Mouse (Mus musculus) gastrocnemius, postnatal 14 days (tissue): Measurements from ENCODE around the gene Bahd1. TPM values are rescaled to one million over a fixed set of nuclear protein-coding genes. Genes with fewer than 3 reads are reported as not detected.

Experiments used
- DNase-seq: peaks from one replicate; pipeline ENCODE4 v3.0.0; 2021; ENCODE audit warnings: mixed read lengths
- intact Hi-C: fragments of 180-260 bp; cut with DNase I; formaldehyde crosslinking; loops from one replicate; pipeline ENCODE4 v1.15.1; 2025; ENCODE audit warnings: low total_unique reads
- total RNA-seq, 2 experiments: library from RNA; stranded (reverse); gene quantifications; 2 replicates each; pipeline ENCODE4 v1.2.3; 2021

The Bahd1 gene
- total RNA-seq, 2 experiments from 2014 or later = 4.9 to 5.0 TPM

DNA sequence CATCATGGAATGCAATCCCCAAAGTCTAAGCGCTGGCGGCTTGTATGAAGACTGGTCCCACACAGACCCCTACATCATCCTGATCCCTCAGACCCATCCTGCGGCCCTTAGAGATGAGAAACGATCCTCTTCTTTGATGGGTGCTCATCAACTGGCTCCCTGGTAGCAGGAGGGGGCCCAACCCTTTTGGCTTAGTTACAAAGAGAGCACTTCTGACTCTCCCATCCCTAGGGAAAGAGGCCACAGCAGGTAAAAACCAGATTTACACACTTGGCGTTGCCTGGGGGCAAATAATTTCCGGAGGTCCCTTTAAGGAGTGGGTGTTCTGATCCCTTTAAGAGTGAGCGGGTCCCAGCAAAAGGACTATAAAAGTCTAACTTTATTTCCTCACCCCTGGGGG lies 2.8 kb upstream of the Bahd1 start:
- intact Hi-C loops = no loop called here
- DNase-seq = no peak

DNA sequence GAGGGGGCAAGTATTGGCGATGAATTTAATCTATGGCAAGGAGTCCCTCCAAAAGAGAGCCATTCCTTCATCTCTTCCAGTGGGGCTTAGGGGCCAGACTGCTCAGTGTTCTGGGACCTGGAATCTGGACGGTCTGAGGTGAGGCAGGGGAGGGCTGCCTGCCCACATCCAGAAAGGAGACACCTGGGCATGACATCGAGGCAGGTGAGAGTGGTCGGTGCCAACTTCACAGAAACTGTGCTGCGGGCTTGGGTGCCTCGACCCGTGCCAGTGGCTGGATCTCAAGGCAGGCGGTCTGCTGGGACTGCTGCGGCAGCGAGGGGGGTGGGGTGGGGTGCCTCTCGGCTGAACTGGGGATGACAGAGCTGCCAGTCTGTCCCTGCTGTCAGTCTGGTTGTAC lies 2.4 kb upstream of the Bahd1 start:
- intact Hi-C loops = no loop called here
- DNase-seq = no peak

DNA sequence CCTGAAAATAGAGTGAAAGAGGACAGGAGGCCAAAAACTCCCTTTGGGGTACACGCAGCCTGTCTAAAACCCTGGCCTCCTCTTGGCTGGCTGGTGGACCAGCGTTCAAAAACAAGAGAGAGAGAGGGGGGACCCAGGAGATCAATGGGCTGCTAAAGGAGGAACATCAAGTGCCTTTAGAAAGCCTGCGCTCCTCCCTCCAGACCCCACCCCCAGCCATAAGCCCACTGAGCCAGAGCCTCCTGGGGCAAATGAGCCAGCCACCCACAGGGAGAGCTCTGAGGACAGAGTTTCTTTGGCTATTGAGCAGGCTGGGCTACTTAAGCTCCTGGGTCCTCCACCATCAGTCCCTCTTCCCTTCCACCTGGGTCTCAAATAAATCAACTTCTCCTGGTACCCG lies 1.4 kb upstream of the Bahd1 start:
- intact Hi-C loops = no loop called here
- no peak for DNase-seq

DNA sequence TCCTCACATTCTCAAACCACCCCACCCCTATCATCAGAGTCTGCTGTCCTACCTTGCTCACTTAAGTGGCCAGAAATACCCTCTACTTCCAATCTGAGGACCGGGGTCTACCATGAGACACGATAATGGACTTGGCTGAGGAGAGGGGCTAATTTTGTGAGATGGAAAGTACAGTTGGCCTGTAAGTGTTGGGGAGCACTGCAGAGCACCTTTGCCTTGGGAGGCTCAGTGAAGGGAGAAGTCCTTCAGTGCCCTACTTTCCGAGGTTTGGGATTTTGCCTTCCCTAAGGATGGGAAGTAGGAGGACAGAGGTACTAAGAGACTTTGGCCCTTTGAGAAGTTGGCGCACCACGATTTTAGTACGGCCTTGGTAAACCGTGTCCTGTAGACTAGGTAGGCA lies 871 bp upstream of the Bahd1 start:
- intact Hi-C loops = no loop called here
- no peak for DNase-seq

DNA sequence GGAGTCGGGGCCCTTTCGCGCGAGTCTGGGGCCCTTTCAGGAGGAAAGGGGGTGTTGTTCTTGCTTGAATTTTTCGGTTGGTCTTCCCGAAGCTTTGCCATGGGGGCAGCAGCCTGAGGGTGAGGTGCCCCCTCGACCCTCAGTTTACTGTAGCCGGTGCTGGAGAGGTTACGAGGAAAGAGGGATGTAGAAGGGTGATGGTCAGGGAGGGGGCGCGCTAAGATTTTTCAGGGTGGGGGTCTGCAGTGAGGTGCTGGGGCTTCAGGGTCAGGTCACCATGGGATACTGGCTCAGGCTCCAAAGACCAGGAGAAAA lies 606 bp downstream of the Bahd1 start:
- intact Hi-C loops = loop anchor here (5.0 kb wide), 1 partner anchor 72 kb away; no protein-coding TSS in a partner anchor
- no peak for DNase-seq

GRCm38 (mm10) chr2:118901175-118902031 lies 1.2 kb downstream of the Bahd1 start:
- peak; percentile 98 for DNase-seq
- intact Hi-C loops = loop anchor here (5.0 kb wide), 1 partner anchor 71 kb away; no protein-coding TSS in a partner anchor

- DNase-seq = peak; percentile 63
- intact Hi-C loops = loop anchor here (5.0 kb wide), 1 partner anchor 70 kb away; no protein-coding TSS in a partner anchor
Observed at GRCm38 (mm10) chr2:118902051-118903025, 2.2 kb downstream of the Bahd1 start.

- intact Hi-C loops = loop anchor here (5.0 kb wide), 1 partner anchor 69 kb away; no protein-coding TSS in a partner anchor
Observed at GRCm38 (mm10) chr2:118903333-118903741, 3.2 kb downstream of the Bahd1 start.

DNA sequence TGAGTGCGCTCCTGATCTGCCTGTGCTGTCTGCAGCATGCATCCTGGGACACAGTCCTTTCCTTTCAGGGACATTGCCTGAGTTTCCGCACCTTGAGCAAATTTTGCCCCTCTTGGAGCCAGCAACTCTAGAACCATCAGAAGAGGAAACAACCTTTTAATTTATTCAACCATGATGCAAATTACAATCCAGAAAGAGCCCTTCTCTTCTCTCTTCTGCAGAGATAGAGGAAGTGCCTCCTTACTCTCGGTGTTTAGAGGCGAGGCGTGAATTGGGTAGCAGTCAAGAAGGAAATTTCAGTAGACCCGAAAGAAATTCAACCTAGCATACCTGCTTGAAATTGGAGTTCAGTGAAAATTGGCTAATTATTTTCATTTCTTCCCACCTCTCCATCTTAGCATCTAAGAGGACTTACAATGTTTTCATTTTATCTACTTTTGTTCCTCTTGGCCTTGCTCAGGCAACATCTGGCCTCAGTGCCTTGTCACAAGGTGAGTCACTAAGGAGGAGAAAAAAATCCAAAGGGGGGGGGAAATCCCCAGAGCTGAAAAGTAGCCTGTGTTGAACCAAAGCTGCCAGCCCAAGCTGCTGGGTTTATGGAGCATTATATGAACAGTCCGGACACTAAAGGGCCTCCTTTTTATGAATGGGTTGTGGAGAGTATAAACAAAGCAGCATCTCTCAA lies 5.4 kb downstream of the Bahd1 start:
- DNase-seq = no peak
- intact Hi-C loops = no loop called here

More at GRCm38 (mm10) chr2:118903333-118903741, 3.2 kb downstream of the Bahd1 start:
- no peak for DNase-seq

- DNase-seq = no peak
- intact Hi-C loops = no loop called here
Observed at GRCm38 (mm10) chr2:118906118-118906492, 5.9 kb downstream of the Bahd1 start.

- DNase-seq = no peak
- intact Hi-C loops = no loop called here
Observed at GRCm38 (mm10) chr2:118907781-118908180, 7.6 kb downstream of the Bahd1 start.

DNA sequence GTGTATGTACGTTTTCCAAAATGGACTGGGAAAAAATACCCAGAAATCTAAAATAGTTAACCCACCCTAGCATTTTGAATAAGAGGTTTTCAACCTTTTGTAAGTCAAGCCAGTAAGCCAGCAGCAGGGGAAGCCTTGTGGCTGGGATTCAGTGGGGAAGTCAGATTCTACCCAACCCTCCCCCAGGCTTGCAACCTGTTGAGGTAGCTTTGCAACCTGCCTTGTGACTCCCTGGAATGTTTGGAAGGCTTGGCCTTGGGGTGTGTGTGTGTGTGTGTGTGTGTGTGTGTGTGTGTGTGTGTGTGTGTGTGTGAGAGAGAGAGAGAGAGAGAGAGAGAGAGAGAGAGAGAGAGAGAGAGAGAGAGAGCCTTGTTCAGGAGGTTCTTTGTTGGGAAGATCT lies 9.0 kb downstream of the Bahd1 start:
- intact Hi-C loops = no loop called here

DNA sequence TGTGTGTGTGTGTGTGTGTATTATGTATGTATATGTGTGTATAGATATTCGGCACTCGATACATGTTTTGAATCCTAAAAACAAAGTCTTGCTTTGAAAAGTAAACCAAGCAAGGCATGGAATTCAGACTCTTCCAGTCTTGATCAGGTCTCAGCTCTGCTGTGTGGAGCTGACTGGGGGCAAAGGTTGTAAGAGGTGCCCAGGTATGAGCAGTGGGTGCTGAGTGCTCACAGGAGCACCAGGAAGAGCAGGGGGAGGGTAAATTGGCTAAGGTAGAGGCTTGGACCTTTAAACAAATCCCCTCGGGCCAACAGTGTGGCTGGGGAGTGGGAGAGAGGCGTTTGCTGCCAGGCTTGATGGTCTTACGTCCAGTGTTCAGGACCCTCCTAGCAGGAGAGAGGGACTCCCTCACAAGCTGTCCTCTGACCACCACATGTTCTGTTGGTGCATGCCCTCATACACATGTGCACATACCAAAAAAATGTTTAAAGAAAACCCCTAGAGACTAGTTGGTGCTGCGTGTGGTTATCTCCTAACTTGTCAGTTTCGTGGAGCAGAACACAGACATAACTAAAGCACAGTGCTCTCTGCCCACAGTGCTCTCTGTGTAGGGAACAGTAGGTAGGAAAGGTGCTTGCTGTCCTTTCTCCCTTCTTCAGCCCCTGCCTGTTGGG lies 10.6 kb downstream of the Bahd1 start:
- no peak for DNase-seq
- intact Hi-C loops = no loop called here

More for the DNA sequence above, 9.0 kb downstream of the Bahd1 start:
- no peak for DNase-seq

DNA sequence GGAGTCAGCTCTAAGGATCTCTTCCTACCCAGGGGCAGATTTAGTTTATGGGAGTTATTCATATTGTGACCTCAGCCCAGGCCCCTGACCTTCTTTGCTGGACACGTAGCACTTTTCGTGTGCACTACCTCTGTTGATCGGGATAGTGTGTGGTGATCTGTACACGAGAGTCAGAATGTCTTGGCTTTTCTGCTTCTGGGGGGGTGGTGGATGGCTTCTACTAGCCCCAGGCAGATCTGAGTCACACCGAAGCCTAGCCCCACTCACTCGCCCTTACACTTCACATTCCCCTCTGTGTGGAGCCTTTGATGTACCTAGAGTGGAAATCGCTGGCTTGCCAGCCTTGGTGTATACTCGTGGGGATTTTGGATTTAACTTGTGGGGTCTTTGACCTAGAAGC lies 12.5 kb downstream of the Bahd1 start:
- no peak for DNase-seq
- intact Hi-C loops = no loop called here

DNA sequence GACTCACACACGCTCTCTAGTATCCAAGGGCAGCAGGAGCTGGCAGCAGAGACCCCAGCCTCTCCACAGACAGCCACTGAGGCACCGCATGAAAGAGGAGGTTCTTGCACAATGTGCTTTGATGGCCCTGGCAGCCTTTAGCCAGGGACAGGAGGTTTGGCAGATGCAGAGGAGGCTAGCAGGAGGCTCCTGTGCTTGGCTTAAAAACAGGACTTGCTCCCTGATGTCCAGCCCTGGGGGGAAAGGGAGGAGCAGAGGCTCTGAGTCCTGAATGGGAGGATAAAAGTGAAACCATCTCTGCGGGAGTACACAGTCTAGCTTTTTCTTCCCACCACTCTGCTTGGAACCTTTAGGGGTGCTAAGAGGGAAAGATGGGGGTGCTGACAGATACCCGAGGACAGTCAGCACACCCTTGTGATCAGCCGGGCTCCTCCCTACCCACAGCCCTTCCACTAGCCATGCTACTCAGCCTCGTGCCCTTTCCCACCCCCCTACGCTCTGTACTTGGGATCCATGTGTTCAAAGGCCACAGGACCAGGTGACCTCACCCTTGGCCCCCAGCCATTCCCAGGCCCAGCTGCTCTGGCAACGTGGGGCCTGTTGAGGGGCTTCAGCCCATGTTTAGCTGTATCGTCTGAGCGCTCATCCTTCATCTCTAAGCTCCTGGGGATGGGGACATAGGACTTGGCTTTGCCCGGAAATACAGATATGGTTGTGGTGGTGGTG lies 13.5 kb downstream of the Bahd1 start:
- DNase-seq = no peak
- intact Hi-C loops = no loop called here

DNA sequence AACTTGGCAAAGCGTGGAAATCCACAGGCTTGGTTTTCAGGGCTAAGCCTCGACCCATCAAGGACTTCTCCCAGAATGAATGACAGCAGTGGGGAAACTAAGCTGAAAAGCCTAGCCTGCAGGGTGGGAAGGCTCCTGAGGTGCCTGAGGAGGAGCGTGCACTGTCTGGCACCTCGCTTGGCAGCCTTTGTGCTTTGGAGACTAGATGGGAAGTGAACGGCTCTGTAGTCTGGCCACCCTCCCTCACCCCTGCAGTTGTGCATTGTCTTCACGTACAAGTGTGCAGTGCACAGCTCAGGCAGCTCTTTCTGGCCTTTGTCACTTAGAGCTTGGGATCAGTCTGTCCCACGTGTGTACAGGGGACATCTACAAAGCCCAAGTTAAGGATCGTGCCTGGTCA lies 14.5 kb downstream of the Bahd1 start:
- DNase-seq = no peak
- intact Hi-C loops = no loop called here

GRCm38 (mm10) chr2:118916436-118916835 lies 16.3 kb downstream of the Bahd1 start:
- no peak for DNase-seq
- intact Hi-C loops = no loop called here

GRCm38 (mm10) chr2:118918543-118918942 lies 18.4 kb downstream of the Bahd1 start:
- no peak for DNase-seq
- intact Hi-C loops = no loop called here

- no peak for DNase-seq
- intact Hi-C loops = no loop called here
Observed at GRCm38 (mm10) chr2:118920428-118920827, 20.3 kb downstream of the Bahd1 start.
